Mouse (Mus musculus) right cerebral cortex, postnatal 14 days (tissue): ENCODE measurements around the gene Ogfrl1.
"Not testable (repeated sequence)": the region's sequence is repeated elsewhere in the genome, so short reads cannot be mapped to it uniquely, and the experiment has no call there.

Experiments used
- DNase-seq: peaks from one replicate; pipeline ENCODE4 v3.0.0; 2022

Ogfrl1 gene

GRCm38 (mm10) chr1:23397623-23398022 lies at the start of gene Ogfrl1:
Ogfrl1 (minus strand) TSS chr1:23397772.
- DNase-seq = no peak

GRCm38 (mm10) chr1:23445736-23446424 lies 48.3 kb upstream of the Ogfrl1 start:
- no peak for DNase-seq

GRCm38 (mm10) chr1:23433612-23434011 lies 36.0 kb upstream of the Ogfrl1 start:
- DNase-seq = no peak

DNA sequence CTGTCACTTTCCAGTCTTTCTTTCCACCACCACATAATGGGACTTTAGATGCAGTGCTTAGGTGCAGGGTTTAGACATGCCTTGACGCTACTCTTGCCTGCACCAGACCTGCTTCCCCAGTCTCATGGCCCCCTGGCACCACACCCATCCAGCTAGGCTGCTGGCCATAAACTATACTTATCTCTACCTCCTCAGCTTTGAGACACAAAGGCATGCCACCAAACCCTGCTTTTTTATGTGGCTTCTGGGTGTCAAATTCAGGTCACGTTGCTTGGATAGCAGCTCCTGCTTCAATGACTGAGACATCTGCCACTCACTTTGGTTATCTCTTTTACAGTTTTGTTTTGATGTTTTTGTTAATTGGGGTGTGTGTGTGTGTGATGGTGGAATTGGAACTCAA lies 28.9 kb upstream of the Ogfrl1 start:
- DNase-seq = no peak

- no peak for DNase-seq
These were observed 21.4 kb upstream of the Ogfrl1 start for GRCm38 (mm10) chr1:23418941-23419340.

- no peak for DNase-seq
These were observed 20.5 kb upstream of the Ogfrl1 start for GRCm38 (mm10) chr1:23418059-23418458.

DNA sequence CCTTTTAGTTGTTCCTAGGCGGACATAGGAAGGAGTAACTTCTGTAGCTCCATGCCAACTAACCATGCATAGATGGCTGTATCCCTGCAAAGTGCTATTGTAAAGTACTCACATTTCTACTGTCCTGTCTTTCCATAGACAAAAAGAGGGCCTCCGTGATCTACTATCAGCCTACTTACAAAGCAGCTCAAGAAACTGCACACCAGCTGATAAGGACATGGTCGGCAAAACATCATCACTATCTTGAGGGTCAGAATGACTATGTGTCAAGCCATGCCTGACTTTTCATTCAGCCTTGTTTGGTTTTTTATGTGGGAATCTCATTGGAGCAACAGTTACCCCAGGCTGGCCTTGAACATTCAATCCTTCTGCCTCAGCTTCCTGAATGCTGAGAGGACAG lies 20.0 kb upstream of the Ogfrl1 start:
- DNase-seq = no peak

GRCm38 (mm10) chr1:23411533-23411932 lies 14.0 kb upstream of the Ogfrl1 start:
- no peak for DNase-seq

DNA sequence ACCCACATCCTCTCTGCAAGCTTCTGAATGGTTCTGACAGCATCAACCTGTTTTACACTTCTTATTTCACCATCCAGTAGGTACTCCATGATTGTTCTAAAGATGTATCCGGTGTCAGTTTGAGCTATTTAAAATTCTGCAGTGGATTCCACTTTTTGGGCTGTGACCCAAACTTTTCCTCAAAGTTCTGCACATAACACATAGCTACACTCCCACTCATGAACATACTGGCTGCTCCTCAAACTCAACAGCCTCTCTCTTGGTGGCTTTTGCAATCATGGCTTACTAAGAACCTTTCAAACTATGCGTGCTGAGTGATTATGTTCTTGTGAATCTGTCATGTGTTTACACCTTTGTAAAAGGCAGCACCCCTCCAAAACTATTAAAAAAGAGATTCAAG lies 12.4 kb upstream of the Ogfrl1 start:
- no peak for DNase-seq

DNA sequence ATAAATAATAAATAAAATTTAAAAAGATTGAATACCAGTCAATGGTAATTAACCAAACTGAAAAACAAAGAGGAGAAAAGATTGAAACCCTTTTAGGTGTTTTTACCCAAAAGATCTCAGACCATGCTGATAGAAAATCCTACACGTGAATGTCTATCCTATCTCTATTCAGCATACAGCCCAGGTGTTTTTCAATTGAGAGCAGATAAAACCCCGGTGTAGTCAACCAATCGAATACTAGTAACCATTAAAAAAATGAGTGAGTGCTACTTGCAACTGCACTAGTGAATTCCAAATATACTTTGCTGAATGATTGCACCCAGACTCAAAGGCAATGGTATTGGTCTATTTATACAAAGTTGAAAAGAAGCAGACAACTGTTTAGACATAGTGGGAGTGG lies 4.8 kb upstream of the Ogfrl1 start:
- DNase-seq = no peak

DNA sequence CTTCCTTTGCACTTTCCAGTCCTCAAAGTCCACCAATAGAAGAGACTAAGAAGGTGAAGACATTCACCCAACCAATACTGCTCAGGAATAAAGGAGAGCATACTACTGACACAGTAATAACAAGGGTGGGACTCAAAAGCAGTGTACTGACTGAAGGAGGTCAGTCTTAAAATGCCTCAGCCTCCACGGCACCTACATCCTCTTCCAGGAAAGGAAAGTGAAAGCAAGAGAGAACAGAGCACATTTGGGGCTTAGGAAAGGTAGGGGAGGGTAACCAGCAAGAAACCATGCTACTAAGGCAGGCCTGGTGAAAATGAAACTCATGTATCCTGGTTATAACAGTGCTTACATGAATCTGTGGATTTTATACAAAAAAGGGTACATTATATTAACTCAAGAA lies 2.0 kb upstream of the Ogfrl1 start:
- no peak for DNase-seq

DNA sequence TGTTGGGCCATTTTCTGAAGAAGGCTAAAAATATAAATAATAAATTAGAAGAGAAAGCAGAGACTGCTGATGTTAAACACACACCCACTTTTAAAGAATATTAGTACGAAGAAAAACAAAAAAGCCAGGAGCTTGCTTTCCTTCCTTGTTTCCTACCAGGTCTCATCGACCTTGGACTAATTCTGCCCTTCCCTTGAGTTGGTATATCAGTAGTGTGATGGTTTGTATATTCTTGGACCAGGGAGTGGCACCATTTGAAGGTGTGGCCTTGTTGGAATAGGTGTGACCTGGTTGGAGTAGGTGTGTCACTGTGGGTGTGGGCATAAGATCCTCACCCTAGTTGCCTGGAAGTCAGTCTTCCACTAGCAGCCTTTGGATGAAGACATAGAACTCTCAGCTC lies 3.2 kb downstream of the Ogfrl1 start:
- DNase-seq = not testable (repeated sequence)

GRCm38 (mm10) chr1:23391744-23392143 lies 5.8 kb downstream of the Ogfrl1 start:
- no peak for DNase-seq

- DNase-seq = no peak
These were observed 13.2 kb downstream of the Ogfrl1 start for GRCm38 (mm10) chr1:23384326-23384725.

GRCm38 (mm10) chr1:23382806-23383653 lies 14.5 kb downstream of the Ogfrl1 start:
- peak; percentile 82 for DNase-seq

- peak; percentile 18 for DNase-seq
These were observed 15.1 kb downstream of the Ogfrl1 start for GRCm38 (mm10) chr1:23382461-23382805.

- no peak for DNase-seq
These were observed 15.5 kb downstream of the Ogfrl1 start for GRCm38 (mm10) chr1:23382037-23382436.

GRCm38 (mm10) chr1:23379911-23380740 lies 17.4 kb downstream of the Ogfrl1 start:
- DNase-seq = no peak

- no peak for DNase-seq
These were observed 18.3 kb downstream of the Ogfrl1 start for GRCm38 (mm10) chr1:23379321-23379720.

GRCm38 (mm10) chr1:23377572-23377971 lies 20.0 kb downstream of the Ogfrl1 start:
- no peak for DNase-seq

DNA sequence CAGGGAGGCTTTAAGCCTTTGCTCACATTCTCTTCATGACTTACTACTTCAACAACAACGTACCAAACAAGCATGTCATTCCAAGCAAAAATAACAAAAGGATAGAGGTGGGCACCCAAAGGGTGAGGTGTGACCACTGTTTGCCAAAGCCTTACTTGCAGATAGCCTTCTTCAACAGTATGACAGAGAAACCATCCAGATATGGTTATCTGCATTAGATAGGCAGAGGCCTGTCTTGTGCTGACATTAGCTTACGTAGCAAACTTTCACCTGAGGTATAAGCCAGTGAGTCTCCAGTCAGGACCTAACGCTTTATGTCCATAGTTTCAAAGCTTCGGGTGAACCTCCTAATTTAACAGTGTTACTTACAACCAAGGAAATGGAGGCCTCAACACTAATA lies 23.4 kb downstream of the Ogfrl1 start:
- no peak for DNase-seq

- no peak for DNase-seq
These were observed 32.0 kb downstream of the Ogfrl1 start for GRCm38 (mm10) chr1:23365614-23366013.

- no peak for DNase-seq
These were observed 44.7 kb downstream of the Ogfrl1 start for GRCm38 (mm10) chr1:23352895-23353294.

DNA sequence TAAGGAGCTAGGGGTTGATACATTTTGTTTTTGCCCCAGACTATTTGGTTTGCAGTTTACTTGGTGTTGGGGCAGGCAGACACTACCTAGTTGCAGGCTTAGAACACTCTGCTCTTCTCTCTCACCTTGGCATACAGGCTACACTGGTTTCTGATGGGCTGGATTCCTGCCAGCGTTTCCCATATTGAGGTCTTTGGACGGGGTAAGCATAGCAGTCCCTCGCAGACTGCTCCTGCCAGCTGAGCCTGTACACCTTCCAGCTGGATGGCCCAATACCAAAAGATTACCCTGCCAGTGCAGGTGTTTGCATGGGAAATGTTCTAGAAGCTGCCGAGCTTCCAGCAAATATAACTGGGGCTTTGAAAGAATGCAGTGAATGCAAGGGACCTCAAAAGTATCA lies 45.8 kb downstream of the Ogfrl1 start:
- no peak for DNase-seq
